In genomic region chr12:32628552-32628951, GRCm38 (mm10) we compare ENCODE assay signal across 17 mouse cellular contexts.
"Had no signal": no experiment of that assay in that cellular context is flagged by ENCODE, and none has a peak within 500 bp of the region (broad histone marks: within the 10 kb centered on the region; RNA-seq: fewer than 3 reads in every experiment).

No protein-coding gene starts in this region.

- H3K9me3 ChIP-seq: limb, embryonic 12.5 days; liver, embryonic 12.5 days; liver, embryonic 15.5 days; lung, embryonic 15.5 days had no signal

- H3K4me1 ChIP-seq: liver, embryonic 12.5 days; liver, embryonic 15.5 days; lung, embryonic 15.5 days had no signal

- H3K9ac ChIP-seq: limb, embryonic 12.5 days; liver, embryonic 12.5 days; liver, embryonic 15.5 days; lung, embryonic 15.5 days had no signal

- H3K4me3 ChIP-seq: left cerebral cortex, adult 2 months; limb, embryonic 12.5 days; liver, embryonic 12.5 days; liver, embryonic 15.5 days; lung, embryonic 15.5 days had no signal

- H3K36me3 ChIP-seq: limb, embryonic 12.5 days; liver, embryonic 12.5 days; liver, embryonic 15.5 days; lung, embryonic 15.5 days had no signal

- DNase-seq: kidney, adult 18-20 months; kidney, postnatal 36 days; layer of hippocampus, postnatal 36 days; liver; lung, adult 18-20 months; lung, postnatal 10 days; lung, postnatal 36 days; midbrain, embryonic 14.5 days; thymus, adult 18-20 months; thymus, postnatal 36 days had no signal

- ATAC-seq: liver, embryonic 12.5 days had no signal

- H3K27me3 ChIP-seq: limb, embryonic 12.5 days; liver, embryonic 12.5 days; liver, embryonic 15.5 days; lung, embryonic 15.5 days had no signal

- H3K4me2 ChIP-seq: limb, embryonic 12.5 days; liver, embryonic 12.5 days; liver, embryonic 15.5 days; lung, embryonic 15.5 days; midbrain, embryonic 11.5 days had no signal

- H3K27ac ChIP-seq: kidney, postnatal 0 days; left cerebral cortex, adult 2 months; limb, embryonic 12.5 days; liver, embryonic 12.5 days; liver, embryonic 15.5 days; lung, embryonic 15.5 days had no signal
